17 mouse cellular contexts compared by ENCODE assay signal in genomic region chrX:96225474-96225873, GRCm38 (mm10).
"Had no signal": no experiment of that assay in that cellular context is flagged by ENCODE, and none has a peak within 500 bp of the region (broad histone marks: within the 10 kb centered on the region; RNA-seq: fewer than 3 reads in every experiment).

No protein-coding gene starts in this region.

- H3K4me1 ChIP-seq: midbrain, embryonic 13.5 days; midbrain, embryonic 15.5 days; neural tube, embryonic 13.5 days; neural tube, embryonic 15.5 days had no signal

- DNase-seq: lung, adult 18-20 months; lung, embryonic 14.5 days; lung, postnatal 10 days; lung, postnatal 4 days; retina, postnatal 1 day; right cerebral cortex, adult 18-20 months; right cerebral cortex, postnatal 25 days; right cerebral cortex, postnatal 4 days; spleen, adult 18-20 months; thymus, adult 18-20 months; thymus, postnatal 14 days; thymus, postnatal 36 days had no signal

- H3K27ac ChIP-seq: midbrain, embryonic 13.5 days; midbrain, embryonic 15.5 days; neural tube, embryonic 13.5 days; neural tube, embryonic 15.5 days had no signal

- H3K4me3 ChIP-seq: midbrain, embryonic 13.5 days; midbrain, embryonic 15.5 days; myocyte; neural tube, embryonic 13.5 days; neural tube, embryonic 15.5 days had no signal

- ATAC-seq: midbrain, embryonic 13.5 days; midbrain, embryonic 15.5 days had no signal
